Mouse (Mus musculus) cerebellum, adult 2 months (tissue): ENCODE results near the gene Dlgap4.

Source experiments
- CTCF ChIP-seq: fragments of 200-500 bp; IDR thresholded peaks from 2 replicates; pipeline ENCODE4 v1.5.1; 2011; ENCODE audit warnings: low read depth, mild to moderate bottlenecking, control low read depth, low read length, moderate library complexity, borderline replicate concordance; ENCODE audit not compliant: insufficient read depth
- POLR2A ChIP-seq: fragments of 200-500 bp; IDR thresholded peaks from 2 replicates; pipeline ENCODE4 v1.6.1; 2011; ENCODE audit warnings: low read length, control low read depth, borderline replicate concordance; ENCODE audit not compliant: insufficient read depth

- TF ChIP-seq CTCF (no peak), POLR2A (no peak)
Observed at GRCm38 (mm10) chr2:156646877-156647276, 33.4 kb downstream of the Dlgap4 start.
